Mouse (Mus musculus) forebrain, embryonic 15.5 days (tissue): ENCODE results near the gene Atg10. TPM values are rescaled to one million over a fixed set of nuclear protein-coding genes. Genes with fewer than 3 reads are reported as not detected.

ENCODE experiments used
- ATAC-seq: fragments of 200-750 bp; cut with Nextera tagmentation; replicated peaks from 2 replicates; pipeline ENCODE4 v1.8.0; 2017; ENCODE audit warnings: mild to moderate bottlenecking, moderate TSS enrichment, moderate library complexity
- H3K27ac ChIP-seq: fragments of 300-500 bp; sonication (generic); replicated peaks from 2 replicates; pipeline ENCODE4 v1.5.1; 2015; ENCODE audit warnings: mild to moderate bottlenecking, inconsistent platforms
- H3K27me3 ChIP-seq: fragments of 300-500 bp; sonication (generic); 2 replicates; pipeline ENCODE4 v1.6.1; 2015; ENCODE audit warnings: inconsistent platforms
- H3K36me3 ChIP-seq: fragments of 300-500 bp; sonication (generic); 2 replicates; pipeline ENCODE4 v1.6.1; 2015; ENCODE audit warnings: mild to moderate bottlenecking, inconsistent platforms
- H3K4me1 ChIP-seq: fragments of 300-500 bp; sonication (generic); 2 replicates; pipeline ENCODE4 v1.6.1; 2015; ENCODE audit warnings: inconsistent platforms
- H3K4me2 ChIP-seq: fragments of 300-500 bp; sonication (generic); replicated peaks from 2 replicates; pipeline ENCODE4 v1.6.1; 2015; ENCODE audit warnings: mild to moderate bottlenecking, inconsistent platforms
- H3K4me3 ChIP-seq: fragments of 300-500 bp; sonication (generic); 2 replicates; pipeline ENCODE4 v1.5.1; 2015; ENCODE audit warnings: mild to moderate bottlenecking, inconsistent platforms
- H3K9ac ChIP-seq: fragments of 300-500 bp; sonication (generic); replicated peaks from 2 replicates; pipeline ENCODE4 v1.6.1; 2015; ENCODE audit warnings: mild to moderate bottlenecking, inconsistent platforms
- H3K9me3 ChIP-seq: fragments of 300-500 bp; sonication (generic); 2 replicates; pipeline ENCODE4 v1.6.1; 2016; ENCODE audit warnings: inconsistent platforms
- WGBS: fragments of 180-500 bp; shearing (Covaris S2); methylation state at CpG from one replicate; pipeline ENCODE4 v1.1.7; 2015; ENCODE audit warnings: mixed read lengths; 5-methylcytosine and 5-hydroxymethylcytosine counted together
- polyA plus RNA-seq: library from polyadenylated mRNA; unstranded; fragments of >200 nt; fragmentation: Nextera tagmentation; extraction: Ambion mirVana; gene quantifications from 2 replicates; pipeline ENCODE4 v1.2.1, GENCODE M21; 2015

The Atg10 gene
- polyA plus RNA-seq, 1 experiment from 2014 or later, result 16.3 TPM

DNA sequence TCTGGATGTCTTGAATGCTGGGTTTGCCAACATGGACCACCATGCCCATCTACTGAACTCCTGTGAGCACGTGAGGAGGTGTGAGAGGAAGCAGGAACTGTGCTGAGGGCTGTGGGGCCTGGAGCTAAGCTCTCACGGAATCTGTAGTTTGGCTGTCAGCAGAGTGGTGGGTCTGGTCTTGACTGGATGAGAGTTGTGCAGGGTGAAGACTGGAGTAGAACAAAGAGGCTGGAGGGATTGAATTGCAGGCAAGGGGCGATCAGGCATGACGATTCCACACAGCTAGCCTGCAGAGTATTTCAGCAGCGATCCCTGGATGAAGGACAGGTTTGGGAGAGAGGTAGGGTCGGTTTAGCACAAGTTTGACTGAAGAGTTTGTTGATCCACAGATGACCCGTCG, 10.8 kb downstream of the Atg10 start:
- Histone ChIP-seq H3K9ac (no peak overlapping the region), H3K9me3 (no peaks in the 10 kb centered on the region), H3K4me3 (no peak overlapping the region), H3K4me1 (no peaks in the 10 kb centered on the region), H3K36me3 (no peaks in the 10 kb centered on the region), H3K27ac (no peak overlapping the region), H3K4me2 (no peak overlapping the region), H3K27me3 (no peaks in the 10 kb centered on the region)
- no peak for ATAC-seq
- WGBS, result 75% methylated on average over 8 of the region's 8 CpGs

DNA sequence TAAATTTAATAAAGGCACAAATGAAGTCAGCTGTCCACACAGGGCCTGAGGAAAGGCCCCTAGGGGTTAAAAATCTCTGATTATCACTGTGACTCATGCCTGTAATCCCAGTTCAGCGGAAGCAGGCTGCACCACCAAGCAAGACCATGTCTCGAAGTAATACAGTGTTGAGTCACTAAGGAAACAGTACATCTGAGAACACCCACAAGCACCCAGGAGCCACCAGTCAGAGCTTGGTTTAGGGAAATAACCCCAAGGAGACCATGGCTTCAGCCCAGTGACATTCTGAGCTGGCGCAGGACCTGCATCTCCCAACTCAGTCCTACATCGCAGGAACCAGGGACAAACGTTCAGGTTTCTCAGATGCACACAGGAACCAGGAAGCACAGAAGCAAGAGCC, 17.5 kb downstream of the Atg10 start:
- Histone ChIP-seq H3K9me3 (no peaks in the 10 kb centered on the region), H3K4me2 (no peak overlapping the region), H3K36me3 (no peaks in the 10 kb centered on the region), H3K4me3 (no peak overlapping the region), H3K9ac (no peak overlapping the region), H3K4me1 (no peaks in the 10 kb centered on the region), H3K27ac (no peak overlapping the region), H3K27me3 (no peaks in the 10 kb centered on the region)
- WGBS, result 90% methylated on average over 5 of the region's 5 CpGs
- ATAC-seq, result no peak

DNA sequence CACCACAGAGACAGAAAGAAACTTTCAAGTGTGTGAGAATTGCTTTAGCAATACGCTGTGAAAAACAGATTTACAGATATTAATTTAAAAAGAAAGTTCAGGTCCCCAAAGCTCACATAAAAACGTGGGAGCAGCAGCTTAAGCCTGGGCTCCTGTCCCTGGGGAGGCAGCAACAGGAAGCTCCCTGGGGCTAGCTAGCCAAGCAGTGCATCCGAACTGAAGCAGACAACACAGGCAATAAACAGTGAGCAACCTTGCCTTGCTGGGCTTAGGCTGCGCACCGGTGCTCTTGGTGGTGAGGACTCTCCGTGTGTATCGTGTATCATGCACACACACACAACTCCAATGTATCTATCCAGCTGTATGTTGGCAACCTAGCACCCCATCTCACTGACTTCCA, 21.2 kb downstream of the Atg10 start:
- Histone ChIP-seq H3K4me3 (no peak overlapping the region), H3K27ac (no peak overlapping the region), H3K9me3 (no peaks in the 10 kb centered on the region)

DNA sequence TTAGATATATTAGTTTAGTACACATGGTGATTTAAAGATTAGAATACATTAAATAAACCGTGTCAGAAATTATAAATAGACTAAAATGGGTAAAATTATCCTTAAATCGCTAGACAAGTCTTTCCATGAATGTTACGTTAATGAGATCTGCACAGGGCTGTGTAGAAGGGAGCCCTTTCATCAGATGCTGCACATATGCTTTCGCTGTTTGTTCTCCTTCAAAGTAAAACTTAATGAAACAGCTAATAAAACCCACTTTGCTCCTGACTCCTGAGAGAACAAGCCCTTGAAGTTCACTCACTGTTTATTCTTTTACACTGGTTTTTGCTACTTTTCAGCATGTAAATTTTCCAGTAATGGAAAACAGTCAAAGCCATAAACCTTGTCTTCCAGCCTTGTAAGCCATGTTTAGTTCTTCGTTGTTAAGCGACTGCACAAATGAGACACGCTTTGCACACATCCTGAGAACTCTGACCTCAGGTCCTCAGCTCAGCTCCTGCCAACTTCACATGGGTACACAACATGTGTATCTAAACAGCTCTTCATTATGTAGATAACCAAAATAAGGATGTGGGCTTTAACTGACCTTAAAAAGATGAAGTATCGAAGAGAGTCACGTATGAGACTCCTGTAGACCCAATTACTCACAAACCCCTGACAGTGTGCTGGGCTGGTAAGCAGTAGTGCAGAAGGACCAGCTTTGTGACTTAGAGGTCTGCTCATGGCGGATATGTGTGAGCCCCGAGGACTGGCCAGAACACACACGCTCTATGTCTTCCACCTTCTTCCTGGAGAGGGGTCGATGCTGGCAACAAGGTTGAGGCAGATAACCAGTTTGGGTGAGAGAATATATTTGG, 36.2 kb downstream of the Atg10 start:
- no peak overlapping the region for H3K4me3 ChIP-seq
- H3K27me3 ChIP-seq, result no peaks in the 10 kb centered on the region
- no peaks in the 10 kb centered on the region for H3K4me1 ChIP-seq
- H3K36me3 ChIP-seq, result no peaks in the 10 kb centered on the region
- ATAC-seq, result no peak
- H3K4me2 ChIP-seq, result no peak overlapping the region
- H3K9ac ChIP-seq, result no peak overlapping the region
- WGBS, result 87% methylated on average over 13 of the region's 13 CpGs
- no peak overlapping the region for H3K27ac ChIP-seq
- no peaks in the 10 kb centered on the region for H3K9me3 ChIP-seq

More for the DNA sequence above, 21.2 kb downstream of the Atg10 start:
- Histone ChIP-seq H3K9ac (no peak overlapping the region), H3K36me3 (no peaks in the 10 kb centered on the region), H3K27me3 (no peaks in the 10 kb centered on the region), H3K4me2 (no peak overlapping the region), H3K4me1 (no peaks in the 10 kb centered on the region)
- WGBS, result 80% methylated on average over 7 of the region's 7 CpGs
- ATAC-seq, result no peak

DNA sequence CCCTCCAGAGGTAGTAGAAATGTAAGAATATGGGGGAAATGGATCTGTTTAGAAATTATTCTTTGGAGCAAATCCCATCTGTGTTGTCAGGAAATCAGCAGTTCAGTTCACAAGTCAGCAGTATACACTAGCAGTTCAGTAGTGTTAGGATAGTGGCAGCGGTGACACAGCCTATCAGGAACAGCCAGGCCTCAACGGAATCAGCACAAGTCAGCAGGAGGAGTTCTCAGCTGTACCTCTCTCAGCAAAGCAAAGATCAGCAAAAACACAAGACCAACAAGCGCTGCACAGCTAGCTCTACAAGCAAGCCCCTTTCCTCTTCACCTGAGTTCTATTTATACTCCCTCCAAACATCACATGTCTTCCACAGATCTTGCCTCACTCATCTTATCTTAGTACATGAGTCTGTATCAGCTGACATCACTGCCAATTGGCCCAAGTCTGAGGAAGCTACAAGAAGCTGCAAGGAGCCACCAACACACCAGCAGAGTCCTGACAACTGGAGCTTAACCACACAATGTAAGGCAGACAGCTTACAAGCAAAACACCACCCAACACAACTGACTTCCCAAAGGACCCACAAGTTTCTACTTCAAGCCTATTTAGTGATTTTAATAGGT, 38.4 kb downstream of the Atg10 start:
- H3K9me3 ChIP-seq, result no peaks in the 10 kb centered on the region
- no peak overlapping the region for H3K9ac ChIP-seq
- WGBS, result 86% methylated on average over 3 of the region's 3 CpGs
- no peaks in the 10 kb centered on the region for H3K27me3 ChIP-seq
- no peak for ATAC-seq
- H3K27ac ChIP-seq, result no peak overlapping the region
- no peaks in the 10 kb centered on the region for H3K36me3 ChIP-seq
- H3K4me1 ChIP-seq, result no peaks in the 10 kb centered on the region
- H3K4me3 ChIP-seq, result no peak overlapping the region
- H3K4me2 ChIP-seq, result no peak overlapping the region

DNA sequence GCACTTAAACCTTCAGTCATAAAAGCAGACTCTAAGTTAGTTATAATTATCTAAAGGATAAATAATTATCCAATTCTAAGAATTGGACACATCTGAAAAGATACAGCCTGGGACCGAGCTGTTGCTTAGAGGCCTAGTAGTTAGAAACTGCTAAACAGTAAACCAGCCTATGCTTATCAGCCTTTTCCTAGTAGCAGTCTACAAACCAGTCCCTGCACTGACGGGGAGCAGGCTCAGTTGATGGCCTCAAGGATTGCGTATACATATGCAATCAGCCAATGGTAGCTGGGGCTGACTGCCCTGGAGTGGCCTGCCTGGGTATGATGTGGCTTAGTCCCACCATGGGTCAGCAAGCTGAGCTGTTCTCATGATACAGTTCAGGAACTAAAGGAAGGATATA, 39.5 kb downstream of the Atg10 start:
- Histone ChIP-seq H3K27ac (no peak overlapping the region), H3K4me1 (peaks cover 11% of the 10 kb centered on the region), H3K4me3 (no peak overlapping the region), H3K9ac (no peak overlapping the region), H3K9me3 (no peaks in the 10 kb centered on the region), H3K4me2 (no peak overlapping the region), H3K36me3 (no peaks in the 10 kb centered on the region), H3K27me3 (no peaks in the 10 kb centered on the region)
- ATAC-seq, result no peak
- WGBS, result 84% methylated on average over 3 of the region's 3 CpGs

DNA sequence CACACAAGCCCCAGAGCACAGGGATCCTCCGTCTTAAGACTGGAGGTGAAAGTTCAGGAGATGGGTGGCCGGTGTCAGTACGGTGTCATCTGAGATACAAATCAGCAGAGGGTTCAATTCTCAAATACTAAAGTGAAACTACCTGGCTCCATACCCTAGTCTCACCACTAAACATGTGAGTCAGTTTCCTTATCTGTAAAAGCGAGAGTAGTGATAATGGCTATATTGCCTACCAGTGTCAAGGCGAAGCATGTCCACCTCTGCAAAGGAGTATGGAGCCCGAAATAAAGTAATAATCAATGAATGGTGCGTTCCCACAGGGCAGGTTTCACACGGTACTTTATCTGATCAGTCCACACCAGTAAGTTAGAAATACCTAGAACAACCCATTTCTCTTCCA, 43.4 kb downstream of the Atg10 start:
- Histone ChIP-seq H3K9me3 (no peaks in the 10 kb centered on the region), H3K4me1 (peaks cover 23% of the 10 kb centered on the region), H3K27ac (0 out of 2 replicates have a peak overlapping the region, but pooled peaks have one; percentile 78), H3K27me3 (no peaks in the 10 kb centered on the region), H3K36me3 (no peaks in the 10 kb centered on the region), H3K4me2 (no peak overlapping the region), H3K4me3 (no peak overlapping the region), H3K9ac (no peak overlapping the region)
- ATAC-seq, result no peak
- WGBS, result 93% methylated on average over 8 of the region's 8 CpGs

DNA sequence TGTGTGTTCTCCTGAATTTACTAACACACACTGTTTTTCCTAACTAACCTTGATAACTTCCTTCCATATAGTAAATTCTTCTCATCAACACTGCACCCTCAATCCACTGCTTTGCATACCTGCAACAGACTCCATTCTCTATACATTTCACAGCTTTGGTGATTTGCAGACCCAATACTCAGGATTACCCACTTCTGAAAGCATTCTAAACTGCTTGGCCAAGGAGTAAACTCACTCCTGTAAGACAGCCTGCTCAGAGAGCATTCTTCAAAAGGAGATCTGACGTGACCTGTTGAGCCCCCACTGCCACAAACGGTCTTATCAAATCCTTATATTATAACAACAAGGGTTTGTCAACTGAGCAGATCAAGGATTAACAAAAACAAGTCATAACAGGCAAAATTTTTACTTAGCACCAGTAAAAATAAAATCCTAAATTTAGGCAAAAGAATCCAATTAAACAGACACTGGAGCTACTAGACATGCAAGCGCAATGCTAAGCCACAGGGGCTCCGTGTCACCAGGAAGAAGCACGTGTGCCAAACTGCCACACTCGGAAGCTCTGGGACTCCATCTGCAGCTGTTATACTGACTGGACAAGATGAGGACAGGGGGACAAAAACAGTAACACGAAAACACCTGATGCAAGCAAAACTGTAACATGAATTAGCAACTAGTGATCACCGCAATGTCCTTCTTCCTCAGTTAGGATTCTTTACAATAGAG, 44.4 kb downstream of the Atg10 start:
- H3K4me2 ChIP-seq, result peak overlapping the region; percentile 16; the same call in 1 of the 2 replicates
- H3K27me3 ChIP-seq, result no peaks in the 10 kb centered on the region
- peak overlapping the region; percentile 78 for H3K27ac ChIP-seq
- H3K9ac ChIP-seq, result no peak overlapping the region
- no peak overlapping the region for H3K4me3 ChIP-seq
- H3K36me3 ChIP-seq, result no peaks in the 10 kb centered on the region
- ATAC-seq, result peak; percentile 41
- H3K4me1 ChIP-seq, result peaks cover 23% of the 10 kb centered on the region
- no peaks in the 10 kb centered on the region for H3K9me3 ChIP-seq
- 20% methylated on average over 8 of the region's 8 CpGs for WGBS

DNA sequence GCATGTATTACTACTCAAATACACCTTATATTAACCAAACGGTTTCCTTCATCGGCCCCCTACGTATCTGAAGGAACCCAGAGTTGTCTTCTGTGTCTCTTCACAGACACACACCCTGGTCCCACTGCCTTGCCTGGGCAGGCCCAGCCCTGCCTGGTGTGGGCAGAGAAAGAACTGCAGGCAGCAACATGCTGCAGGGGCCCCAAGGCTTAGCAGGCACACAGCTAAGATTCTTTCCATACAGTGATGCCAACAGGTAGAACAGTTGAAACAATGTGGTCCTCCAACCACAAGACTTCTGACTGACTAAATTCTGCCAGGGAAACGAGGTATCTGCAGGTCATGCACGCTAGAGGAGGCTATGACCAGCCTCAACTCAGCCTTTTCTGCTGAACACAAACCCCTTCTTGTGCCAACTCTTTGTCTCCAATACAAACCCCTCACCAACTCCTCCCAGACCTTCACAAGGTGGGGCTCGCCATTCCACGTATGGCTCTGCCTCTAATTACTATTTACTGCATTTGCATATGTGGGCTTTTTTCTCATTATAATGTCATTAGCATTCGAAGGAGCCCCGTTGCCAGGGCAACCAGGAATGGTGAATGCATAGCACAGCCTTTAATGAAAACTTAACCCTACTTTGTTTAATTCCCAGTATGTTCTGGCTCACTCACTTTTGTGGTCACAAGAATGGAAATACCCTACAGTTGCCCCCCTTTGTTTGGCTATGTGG, 45.2 kb downstream of the Atg10 start:
- Histone ChIP-seq H3K4me3 (no peak overlapping the region), H3K4me1 (peaks cover 23% of the 10 kb centered on the region), H3K9me3 (no peaks in the 10 kb centered on the region), H3K36me3 (no peaks in the 10 kb centered on the region), H3K27me3 (no peaks in the 10 kb centered on the region), H3K4me2 (peak overlapping the region; percentile 16; the same call in 1 of the 2 replicates), H3K27ac (peak overlapping the region; percentile 78), H3K9ac (no peak overlapping the region)
- peak; percentile 93 for ATAC-seq
- WGBS, result 16% methylated on average over 9 of the region's 9 CpGs

DNA sequence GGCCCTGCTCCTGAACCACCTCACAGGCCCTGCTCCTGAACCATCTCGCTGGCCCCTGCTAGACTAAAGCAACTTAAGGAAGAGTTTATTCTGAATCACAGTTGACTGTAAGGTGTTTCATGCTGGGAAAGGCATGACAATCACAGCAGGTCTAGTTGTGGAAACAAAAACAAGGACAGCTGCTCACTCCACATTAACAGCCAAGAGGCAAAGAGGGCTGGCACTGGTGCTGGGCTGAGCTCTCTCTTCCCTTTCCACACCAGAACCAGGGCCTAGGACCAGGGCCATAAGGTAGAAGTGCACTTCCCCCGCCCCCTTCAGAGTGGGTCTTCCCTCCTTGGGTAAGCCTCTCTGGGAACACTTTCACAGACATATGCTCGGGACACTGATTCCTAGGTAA, 48.4 kb downstream of the Atg10 start:
- H3K4me2 ChIP-seq, result no peak overlapping the region
- no peak overlapping the region for H3K4me3 ChIP-seq
- 72% methylated on average over 3 of the region's 3 CpGs for WGBS
- H3K27ac ChIP-seq, result no peak overlapping the region
- no peak overlapping the region for H3K9ac ChIP-seq
- ATAC-seq, result no peak
- no peaks in the 10 kb centered on the region for H3K36me3 ChIP-seq
- H3K27me3 ChIP-seq, result no peaks in the 10 kb centered on the region
- peaks cover 30% of the 10 kb centered on the region for H3K4me1 ChIP-seq
- H3K9me3 ChIP-seq, result no peaks in the 10 kb centered on the region

DNA sequence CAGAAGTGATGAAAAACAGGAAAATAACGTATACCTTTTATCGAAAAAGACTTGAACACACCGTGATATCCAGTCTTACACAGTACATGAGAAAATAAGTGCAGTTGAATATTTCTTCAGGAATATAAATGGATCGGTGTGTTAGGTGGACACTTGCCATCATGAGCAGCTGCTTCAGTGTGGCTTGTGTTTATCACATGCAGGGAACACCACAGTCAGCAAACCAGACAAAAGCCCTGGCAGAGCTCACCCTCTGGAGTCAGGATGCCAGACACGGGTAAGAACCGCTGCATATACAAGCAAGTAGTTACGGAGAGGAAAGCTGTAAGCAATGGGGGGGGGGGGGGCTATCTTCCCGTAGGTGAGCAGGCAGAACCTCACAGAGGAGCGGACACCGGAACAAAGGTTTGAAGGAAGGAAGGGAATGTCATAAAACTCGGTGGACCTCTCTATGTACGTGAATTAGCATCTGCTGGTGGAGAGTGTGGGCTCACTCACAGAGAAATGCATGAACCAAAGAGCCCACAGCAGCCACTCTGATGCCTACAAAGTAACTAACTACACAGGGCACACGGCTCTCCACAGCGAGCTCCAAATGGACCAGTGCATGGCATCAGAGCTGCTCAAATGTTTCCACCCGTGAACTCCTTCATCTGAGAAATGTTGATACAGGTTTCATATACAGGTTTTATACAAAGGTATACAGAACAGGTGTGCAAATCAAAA, 51.8 kb downstream of the Atg10 start:
- WGBS, result 63% methylated on average over 15 of the region's 15 CpGs
- H3K27me3 ChIP-seq, result no peaks in the 10 kb centered on the region
- peaks cover 8% of the 10 kb centered on the region for H3K4me1 ChIP-seq
- peak; percentile 82 for ATAC-seq
- H3K27ac ChIP-seq, result no peak overlapping the region
- no peak overlapping the region for H3K4me3 ChIP-seq
- H3K4me2 ChIP-seq, result no peak overlapping the region
- H3K36me3 ChIP-seq, result no peaks in the 10 kb centered on the region
- H3K9ac ChIP-seq, result no peak overlapping the region
- no peaks in the 10 kb centered on the region for H3K9me3 ChIP-seq
